Mouse (Mus musculus): ENCODE results near the gene Tnfsf13.
"Not testable (repeated sequence)": the region's sequence is repeated elsewhere in the genome, so short reads cannot be mapped to it uniquely, and the experiment has no call there.

The Tnfsf13 gene

GRCm38 (mm10) chr11:69685526-69686148, at the start of gene Tnfsf13:
Tnfsf13 (minus strand) TSS chr11:69685784.
- DNase-seq, result peak; percentile 50

GRCm38 (mm10) chr11:69731408-69731807, 45.8 kb upstream of the Tnfsf13 start:
- DNase-seq, result not testable (repeated sequence)

GRCm38 (mm10) chr11:69729063-69729462, 43.5 kb upstream of the Tnfsf13 start:
- no peak for DNase-seq

DNA sequence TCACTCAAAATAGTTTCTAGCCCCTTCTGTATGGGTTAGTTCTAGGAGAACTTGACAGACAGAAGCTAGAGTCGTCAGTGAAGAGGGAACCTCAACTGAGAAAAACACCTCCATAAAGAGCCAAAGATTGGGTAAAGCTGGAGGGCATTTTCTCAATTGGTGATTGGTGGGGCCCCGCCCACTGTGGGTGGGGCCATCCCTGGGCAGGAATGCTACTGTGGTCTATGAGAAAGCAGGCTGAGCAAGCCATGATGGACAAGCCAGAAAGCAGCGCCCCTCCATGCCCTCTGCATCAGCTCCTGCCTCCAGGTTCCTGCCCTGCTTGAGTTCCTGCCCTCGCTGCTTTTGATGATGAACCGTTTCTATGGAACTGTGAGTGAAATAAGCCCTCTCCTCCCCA, 40.4 kb upstream of the Tnfsf13 start:
- DNase-seq, result no peak

- no peak for DNase-seq
These were observed 37.5 kb upstream of the Tnfsf13 start for GRCm38 (mm10) chr11:69723074-69723473.

GRCm38 (mm10) chr11:69720852-69721251, 35.3 kb upstream of the Tnfsf13 start:
- DNase-seq, result no peak

- DNase-seq, result no peak
These were observed 33.8 kb upstream of the Tnfsf13 start for GRCm38 (mm10) chr11:69719423-69719822.

DNA sequence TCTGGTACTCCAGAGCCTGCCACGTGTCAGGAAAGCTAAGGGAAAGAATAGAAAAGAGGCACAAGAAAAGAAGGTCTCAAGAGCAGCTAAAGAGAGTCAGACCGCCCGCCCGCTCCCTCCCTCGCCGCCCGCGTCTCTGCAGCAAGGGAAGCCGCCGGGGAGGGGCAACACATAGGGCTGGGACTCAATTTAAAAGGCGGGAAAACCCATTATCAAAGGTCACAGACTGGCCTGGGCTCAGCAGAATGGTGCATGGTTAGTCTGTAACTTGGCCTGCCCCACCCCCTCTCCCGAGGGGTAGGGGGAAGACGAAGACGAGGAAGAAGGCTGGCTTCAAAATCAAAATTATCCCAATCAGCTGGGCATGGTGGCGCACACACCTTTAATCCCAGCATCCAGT, 33.1 kb upstream of the Tnfsf13 start:
- no peak for DNase-seq

DNA sequence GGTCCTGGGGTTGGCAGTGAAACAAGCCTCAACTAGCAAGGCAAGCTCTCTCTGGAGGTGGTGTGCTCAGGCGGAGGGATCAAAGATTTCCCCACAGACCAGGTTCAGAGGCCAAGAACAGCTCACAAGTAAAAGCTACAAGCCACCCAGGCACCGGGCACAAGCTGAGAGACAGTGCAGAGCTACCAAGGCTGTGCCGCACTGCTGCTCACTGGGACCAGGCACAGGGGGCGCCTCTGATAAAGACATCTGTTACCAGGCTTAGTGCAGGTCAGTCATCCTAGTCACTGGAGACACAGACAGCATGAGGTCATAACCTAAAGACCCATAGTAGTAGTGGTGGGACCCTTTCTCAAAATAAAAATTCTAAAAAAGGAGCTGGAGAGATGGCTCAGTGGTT, 31.4 kb upstream of the Tnfsf13 start:
- no peak for DNase-seq

DNA sequence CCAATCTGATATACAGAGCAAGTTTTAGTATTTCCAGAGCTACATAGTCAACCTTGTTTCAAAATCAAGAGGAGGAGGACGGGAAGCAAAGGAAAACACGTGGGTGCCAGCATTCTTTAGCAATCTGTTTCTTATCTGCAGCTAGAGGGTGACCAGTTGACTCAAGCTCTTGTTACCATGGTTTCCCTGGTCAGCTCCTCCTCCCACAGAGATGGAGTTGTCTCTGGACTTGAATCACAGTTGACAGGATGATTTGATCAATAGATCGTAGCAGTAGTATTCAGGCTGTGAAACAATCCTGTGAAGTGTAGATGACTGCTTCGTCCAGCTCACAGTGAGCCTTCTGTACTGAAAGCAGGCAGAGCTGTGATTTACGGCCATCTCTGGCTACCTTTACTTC, 30.3 kb upstream of the Tnfsf13 start:
- DNase-seq, result no peak

GRCm38 (mm10) chr11:69715482-69715881, 29.9 kb upstream of the Tnfsf13 start:
- no peak for DNase-seq

DNA sequence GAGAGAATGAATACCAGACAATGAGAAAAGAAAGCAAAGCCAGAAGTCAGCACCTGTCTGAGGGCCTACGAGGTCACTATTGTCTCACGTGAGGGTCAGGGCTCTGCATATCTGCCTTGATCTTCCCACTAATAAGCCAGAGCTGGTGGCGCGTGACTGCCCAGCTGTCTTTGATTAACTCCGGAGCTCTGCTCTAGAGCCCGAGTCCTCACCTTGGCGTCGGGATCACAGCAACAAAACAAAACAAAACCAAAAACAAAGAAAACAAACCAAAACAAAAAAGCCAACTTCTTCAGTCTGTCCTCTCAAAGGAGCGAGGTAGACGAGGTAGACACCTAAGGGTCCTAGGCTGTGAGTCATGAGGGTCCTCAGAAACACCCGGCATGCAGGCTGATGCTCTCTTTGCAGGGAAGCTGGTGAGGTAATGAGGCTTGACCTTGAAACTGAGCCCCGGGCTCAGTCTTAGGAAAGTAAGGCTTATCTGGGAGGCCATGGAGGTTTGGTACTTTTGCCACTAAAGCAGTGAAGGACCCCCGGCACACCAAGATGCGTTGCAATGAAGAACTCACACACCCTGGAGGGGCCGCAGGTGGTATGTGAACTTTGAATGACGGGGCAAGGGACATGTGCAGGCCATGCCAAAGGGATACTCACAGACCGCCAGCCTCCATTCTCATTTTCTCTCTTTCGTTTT, 29.2 kb upstream of the Tnfsf13 start:
- no peak for DNase-seq

- DNase-seq, result no peak
These were observed 27.5 kb upstream of the Tnfsf13 start for GRCm38 (mm10) chr11:69712954-69713672.

DNA sequence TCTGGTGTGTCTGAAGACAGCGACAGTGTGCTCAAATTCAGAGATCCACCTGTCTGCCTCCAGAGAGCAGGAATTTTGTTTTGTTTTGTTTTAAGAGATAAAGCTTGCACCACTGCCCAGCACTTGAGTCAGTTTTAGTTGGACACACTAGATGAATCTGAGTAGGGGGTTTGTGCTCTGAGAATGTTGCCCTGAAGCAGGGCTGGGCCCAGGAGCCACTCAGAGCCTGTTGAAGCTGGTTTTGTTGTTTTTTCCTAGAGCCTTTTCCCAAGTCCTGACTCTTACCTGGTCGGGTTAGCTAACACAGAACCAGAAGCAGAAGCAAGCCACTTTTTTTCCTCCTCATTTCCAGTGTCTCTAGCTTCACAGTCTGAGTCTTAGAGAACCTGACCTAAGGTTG, 25.5 kb upstream of the Tnfsf13 start:
- DNase-seq, result no peak

DNA sequence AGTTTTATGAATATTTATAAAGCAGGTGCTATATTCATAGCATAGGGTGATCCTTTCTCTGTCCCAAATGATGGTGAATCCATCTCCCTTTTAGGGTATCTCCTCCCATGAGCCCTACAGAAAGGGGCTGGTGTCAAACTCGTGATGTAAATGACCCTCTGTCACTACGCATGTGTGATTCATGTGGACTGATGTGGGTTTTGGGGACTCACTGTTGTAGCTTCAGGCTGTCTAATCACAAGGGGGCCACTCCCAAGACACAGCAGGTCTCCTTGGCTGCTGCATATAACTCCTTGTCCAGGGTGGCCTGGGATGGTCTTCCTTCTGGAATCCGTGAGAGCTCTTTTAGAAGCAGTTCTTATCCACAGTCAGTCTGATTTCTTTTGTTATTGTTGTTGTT, 24.9 kb upstream of the Tnfsf13 start:
- no peak for DNase-seq

- no peak for DNase-seq
These were observed 24.2 kb upstream of the Tnfsf13 start for GRCm38 (mm10) chr11:69709554-69710446.

GRCm38 (mm10) chr11:69708614-69709265, 23.2 kb upstream of the Tnfsf13 start:
- DNase-seq, result no peak

GRCm38 (mm10) chr11:69707873-69708381, 22.3 kb upstream of the Tnfsf13 start:
- no peak for DNase-seq

GRCm38 (mm10) chr11:69707480-69707847, 21.9 kb upstream of the Tnfsf13 start:
- no peak for DNase-seq

- peak; percentile 36 for DNase-seq
These were observed 21.3 kb upstream of the Tnfsf13 start for GRCm38 (mm10) chr11:69706775-69707479.

GRCm38 (mm10) chr11:69704613-69705010, 19.0 kb upstream of the Tnfsf13 start:
- DNase-seq, result no peak

Measured in right cerebral cortex, postnatal 25 days (tissue).